Mouse (Mus musculus): ENCODE measurements at regions not wholly inside any gene's neighbourhood (a gene's known extent, or its start where the extent isn't known, plus 50 kb on each side); places are given as distances from the start of the nearest gene placed in this dataset.

GRCm38 (mm10) chr9:73319704-73320307 lies 206.6 kb downstream of the Rsl24d1 start:
- no peak for DNase-seq (ENCODE audit: low read depth, low spot score)

DNA sequence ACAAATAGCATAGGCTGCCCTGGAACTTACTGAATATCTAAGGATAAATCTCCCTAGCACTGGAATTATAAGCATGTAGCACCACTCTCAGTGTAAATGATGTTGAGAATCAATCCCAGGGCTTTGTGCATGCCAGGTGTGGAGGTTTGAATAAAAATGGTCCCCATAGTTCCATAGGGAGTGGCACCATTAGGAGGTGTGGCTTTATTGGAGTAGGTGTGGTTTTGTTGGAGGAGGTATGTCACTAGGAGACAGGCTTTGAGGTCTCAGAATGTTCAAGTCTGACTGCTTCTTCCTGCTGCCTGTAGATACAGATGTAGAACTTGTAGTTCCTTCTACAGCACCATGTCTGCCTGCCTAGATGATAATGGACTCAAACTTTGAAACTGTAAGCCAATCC lies 217.8 kb downstream of the Rsl24d1 start:
- peak; percentile 19 for DNase-seq (ENCODE audit: low read depth, low spot score)

- DNase-seq (ENCODE audit: low read depth, low spot score): no peak
Observed at GRCm38 (mm10) chr9:73336039-73336438, 222.8 kb downstream of the Rsl24d1 start.

DNA sequence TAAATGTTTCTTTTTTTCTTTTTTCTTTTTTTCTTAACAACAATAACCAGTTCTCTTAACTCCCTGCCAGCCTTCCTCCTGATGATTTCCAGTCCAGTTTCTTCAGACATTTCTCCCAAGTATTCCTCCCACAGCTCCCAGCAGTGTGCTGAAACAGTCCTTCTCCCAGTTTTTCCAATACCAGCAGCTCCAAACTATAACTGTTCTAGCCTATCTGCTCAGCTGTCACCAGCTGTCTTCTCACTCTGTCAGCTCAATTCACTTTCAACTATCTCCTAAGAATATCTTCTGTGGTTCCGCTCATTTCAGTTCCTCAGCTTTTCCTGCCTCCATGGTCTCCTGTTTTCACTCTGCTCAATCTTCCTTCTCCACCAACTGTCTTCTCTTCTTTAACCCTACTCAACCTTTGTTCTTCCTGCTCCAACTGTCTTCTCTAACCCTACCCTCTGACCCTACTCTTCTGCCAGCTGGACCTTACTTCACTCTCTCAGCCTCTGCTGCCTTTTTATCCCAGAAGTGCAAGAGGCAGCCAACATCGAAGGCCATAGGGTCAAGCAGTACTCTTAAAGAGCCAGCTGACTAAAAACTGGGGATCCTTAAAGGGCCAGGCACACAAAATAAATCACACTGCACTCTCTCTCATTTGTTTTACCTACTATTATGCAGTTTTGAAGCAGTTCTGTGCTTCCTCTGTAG lies 224.0 kb downstream of the Rsl24d1 start:
- no peak for DNase-seq (ENCODE audit: low read depth, low spot score)

DNA sequence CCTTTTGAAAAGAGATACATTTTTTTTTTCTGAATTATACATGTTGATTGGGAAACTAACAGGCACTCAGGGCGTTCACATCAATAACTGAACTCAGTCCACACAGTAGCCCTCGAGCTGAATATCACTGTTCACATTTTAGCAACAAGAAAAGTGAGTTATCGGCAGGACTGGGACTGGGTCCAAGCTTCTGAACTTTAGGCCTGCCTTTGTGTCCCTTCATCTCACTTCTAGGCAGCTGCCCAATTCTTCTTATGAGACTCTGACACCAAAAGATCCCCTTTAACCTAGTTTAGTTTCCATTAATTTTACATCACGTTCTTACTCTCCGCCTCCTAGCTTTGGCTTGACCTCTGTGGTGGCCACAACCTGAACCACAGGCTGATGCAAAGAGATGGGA lies 242.7 kb downstream of the Rsl24d1 start:
- no peak for DNase-seq (ENCODE audit: low read depth, low spot score)

GRCm38 (mm10) chr9:73358968-73359367 lies 245.7 kb downstream of the Rsl24d1 start:
- no peak for DNase-seq (ENCODE audit: low read depth, low spot score)

DNA sequence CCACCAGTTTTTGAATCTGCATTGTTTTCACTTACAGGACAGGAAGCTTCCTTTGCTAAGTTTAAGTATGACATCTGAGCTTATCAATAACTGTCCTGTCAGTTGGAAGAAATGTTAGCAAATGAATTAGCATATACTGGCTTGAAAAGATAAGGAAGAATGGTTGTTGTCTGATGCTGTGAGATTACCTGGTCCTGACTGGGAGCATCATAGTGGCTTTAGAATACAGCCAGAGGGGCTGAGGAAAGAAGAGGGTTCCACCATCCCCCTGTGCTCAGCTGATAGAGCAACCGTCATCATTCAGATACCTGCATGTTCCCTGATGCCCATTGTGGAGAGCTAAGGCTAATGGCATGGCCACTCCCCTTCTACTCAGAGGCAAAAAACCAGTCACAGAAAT lies 267.5 kb downstream of the Rsl24d1 start:
- DNase-seq (ENCODE audit: low read depth, low spot score): no peak

- no peak for DNase-seq (ENCODE audit: low read depth, low spot score)
Observed at GRCm38 (mm10) chr9:73392036-73392435, 278.8 kb downstream of the Rsl24d1 start.

GRCm38 (mm10) chr9:73413367-73413930 lies 300.2 kb downstream of the Rsl24d1 start:
- no peak for DNase-seq (ENCODE audit: low read depth, low spot score)

DNA sequence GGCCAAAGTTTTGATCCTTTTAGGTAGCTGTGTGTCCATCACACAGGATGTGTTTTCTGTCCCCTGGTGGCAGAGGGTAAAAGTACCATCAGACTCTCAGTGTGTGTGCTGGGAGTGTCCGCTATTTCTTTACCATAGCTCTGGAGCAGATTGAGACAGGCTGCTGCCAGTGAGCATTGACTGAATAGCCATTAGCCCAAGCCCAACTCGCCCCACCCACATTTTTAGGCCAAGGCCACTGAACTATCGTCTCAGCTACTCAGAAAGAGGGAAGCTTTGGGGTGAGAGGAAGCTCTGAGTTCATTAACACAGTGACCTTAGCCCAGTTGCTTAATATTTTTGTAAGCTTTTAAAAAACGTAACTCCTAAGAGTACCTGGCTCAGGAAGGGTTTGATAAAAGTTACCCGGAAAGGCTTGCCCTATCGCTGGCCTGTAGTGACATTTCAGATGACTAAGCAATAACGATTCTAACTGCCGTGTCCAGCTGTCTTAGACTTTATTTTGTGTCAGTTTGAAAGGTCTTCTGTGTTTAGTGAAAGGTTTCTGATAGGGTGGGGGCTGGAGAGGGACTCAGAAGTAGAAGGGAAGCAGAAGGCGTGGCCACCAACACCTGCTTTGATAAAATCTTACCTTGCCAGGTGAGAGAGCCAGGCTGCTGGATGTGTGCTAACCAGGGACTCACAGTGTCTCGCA lies 303.0 kb downstream of the Rsl24d1 start:
- DNase-seq (ENCODE audit: low read depth, low spot score): peak; percentile 45

Data from ES-CJ7 (cell line).